Mouse (Mus musculus) adrenal gland, postnatal 4 days (tissue): ENCODE results near the gene Trim54. TPM values are rescaled to one million over a fixed set of nuclear protein-coding genes. Genes with fewer than 3 reads are reported as not detected.

Experiments used
- DNase-seq, 2 experiments: peaks; one replicate each; pipeline ENCODE4 v3.0.0; 2021 to 2022; ENCODE audit warnings: low spot score in 2 of 2, mixed read lengths in 2 of 2
- total RNA-seq, 2 experiments: library from RNA; stranded (reverse); gene quantifications; 2 replicates each; pipeline ENCODE4 v1.2.3; 2021

The Trim54 gene
- total RNA-seq, 2 experiments from 2014 or later = 1.8 to 4.2 TPM

DNA sequence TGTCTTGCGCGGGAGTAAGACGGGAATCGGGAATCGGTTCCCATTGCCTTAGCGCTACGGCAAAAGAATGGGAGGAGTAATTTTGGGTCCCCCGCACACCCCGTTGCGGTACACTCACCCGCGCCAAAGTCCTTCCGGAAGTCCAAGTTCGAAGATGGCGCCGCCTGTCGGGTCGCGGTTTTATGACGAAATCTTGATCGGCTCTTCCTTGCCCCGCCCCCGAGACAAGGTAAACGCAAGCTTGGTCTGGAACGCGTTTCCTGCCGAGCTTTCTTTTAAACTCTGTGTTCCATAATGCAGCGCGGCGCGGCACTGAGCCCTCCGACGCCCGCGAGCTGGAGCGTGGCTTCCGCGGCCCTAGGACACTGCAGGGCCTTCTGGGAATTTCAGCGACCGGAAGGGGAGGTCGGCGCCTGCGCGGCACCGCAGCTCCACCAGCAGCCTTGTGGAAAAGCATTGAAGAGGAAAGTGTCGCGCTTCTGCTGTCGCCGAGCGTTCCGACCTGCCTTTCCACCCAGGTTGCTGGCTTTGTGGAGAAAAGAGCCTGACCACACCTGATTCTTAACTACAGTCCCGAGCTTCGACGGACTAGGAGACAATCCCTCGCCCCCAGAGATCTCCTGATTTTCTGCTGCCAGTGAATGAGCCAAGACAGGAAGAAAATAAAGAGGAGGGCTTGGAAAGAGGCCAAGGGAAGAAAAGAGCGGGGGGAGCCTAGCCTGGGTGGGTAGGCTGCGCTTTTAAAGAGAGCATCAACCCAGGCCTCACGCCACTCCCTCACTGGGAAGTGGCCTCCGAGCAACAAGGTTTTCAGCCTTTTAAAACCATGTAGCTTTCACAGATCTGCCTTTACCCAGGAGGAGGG lies 63.5 kb downstream of the Trim54 start, which contains the start of the genes Gm29609 and Gtf3c2:
Gene Gm29609, minus strand, starts transcription at position 146 of the 865 bp plus-strand sequence.
Gene Gtf3c2, minus strand, starts transcription at position 379 of the 865 bp plus-strand sequence.
- DNase-seq = peak; percentile 86 to 92

GRCm38 (mm10) chr5:31181183-31181770 lies 64.8 kb downstream of the Trim54 start:
- no peak for DNase-seq

GRCm38 (mm10) chr5:31183678-31184077 lies 67.2 kb downstream of the Trim54 start:
- DNase-seq = no peak

Other genes with a start within 250 kb of the Trim54 start
- gene Tmem214, start 248.7 kb upstream of the Trim54 start, total RNA-seq = 10 to 100 TPM; 61.2 to 63.4 TPM
- 10 to 100 TPM; 26.8 to 30.6 TPM for gene Agbl5, start 228.0 kb upstream of the Trim54 start, total RNA-seq
- 100 to 1,000 TPM; 196 to 201 TPM for gene Ost4, start 208.9 kb upstream of the Trim54 start, total RNA-seq
- 100 to 1,000 TPM; 100 to 114 TPM for gene Emilin1, start 203.3 kb upstream of the Trim54 start, total RNA-seq
- 10 to 100 TPM; 57.2 to 64.8 TPM for gene Khk, start 195.3 kb upstream of the Trim54 start, total RNA-seq
- 1 to 10 TPM; 3.5 to 6.0 TPM for gene Cgref1, start 171.1 kb upstream of the Trim54 start, total RNA-seq
- gene Preb, start 156.4 kb upstream of the Trim54 start, total RNA-seq = 100 to 1,000 TPM; 131 to 135 TPM
- under 1 TPM; 0.81 to 0.85 TPM for gene Tcf23, start 148.1 kb upstream of the Trim54 start, total RNA-seq
- gene Atraid, start 68.4 kb upstream of the Trim54 start, total RNA-seq = 100 to 1,000 TPM; 109 to 115 TPM
- 10 to 100 TPM; 18.8 to 20.9 TPM for gene Slc5a6, start 67.8 kb upstream of the Trim54 start, total RNA-seq
- 10 to 100 TPM; 33.0 to 40.2 TPM for gene Cad, start 61.9 kb upstream of the Trim54 start, total RNA-seq
- not detected for gene Dnajc5g, start 10.4 kb upstream of the Trim54 start, total RNA-seq
- gene Slc30a3, start 8.5 kb upstream of the Trim54 start, total RNA-seq = under 1 TPM; 0.34 to 0.50 TPM
- gene Ucn, start 22.1 kb downstream of the Trim54 start, total RNA-seq = not detected
- gene Mpv17, start 37.5 kb downstream of the Trim54 start, total RNA-seq = 10 to 100 TPM; 51.9 to 52.7 TPM
- 1 to 10 TPM; 2.7 to 3.3 TPM for gene Gm29609, start 63.2 kb downstream of the Trim54 start, total RNA-seq
- gene Gtf3c2, start 63.4 kb downstream of the Trim54 start, total RNA-seq = 10 to 100 TPM; 87.2 to 88.0 TPM
- 100 to 1,000 TPM; 113 TPM for gene Snx17, start 76.5 kb downstream of the Trim54 start, total RNA-seq
- 10 to 100 TPM; 36.8 to 41.9 TPM for gene Eif2b4, start 76.7 kb downstream of the Trim54 start, total RNA-seq
- 10 to 100 TPM; 32.3 to 33.7 TPM for gene Zfp513, start 85.6 kb downstream of the Trim54 start, total RNA-seq
- gene Ppm1g, start 104.0 kb downstream of the Trim54 start, total RNA-seq = 100 to 1,000 TPM; 107 to 117 TPM
- 100 to 1,000 TPM; 113 TPM for gene Nrbp1, start 124.2 kb downstream of the Trim54 start, total RNA-seq
- 1 to 10 TPM in 1 of 2 experiments, under 1 TPM in 1; 0.98 to 1.0 TPM for gene Gm9970, start 124.5 kb downstream of the Trim54 start, total RNA-seq
- gene Krtcap3, start 135.0 kb downstream of the Trim54 start, total RNA-seq = 1 to 10 TPM; 5.7 to 9.1 TPM
- gene Ift172, start 174.4 kb downstream of the Trim54 start, total RNA-seq = 10 to 100 TPM; 40.8 to 44.9 TPM
- 10 to 100 TPM; 12.8 to 18.3 TPM for gene Fndc4, start 179.4 kb downstream of the Trim54 start, total RNA-seq
- 10 to 100 TPM in 1 of 2 experiments, under 1 TPM in 1; 0.39 to 17.9 TPM for gene Gckr, start 180.7 kb downstream of the Trim54 start, total RNA-seq